Mouse (Mus musculus) fat pad, adult 2 months (tissue): Measurements from ENCODE around the gene Gm42688.

Experiments used
- DNase-seq: peaks from one replicate; pipeline ENCODE4 v3.0.0-alpha.2; 2011; ENCODE audit warnings: low read depth, low spot score; ENCODE audit errors: extremely low read depth

Gm42688 gene

DNA sequence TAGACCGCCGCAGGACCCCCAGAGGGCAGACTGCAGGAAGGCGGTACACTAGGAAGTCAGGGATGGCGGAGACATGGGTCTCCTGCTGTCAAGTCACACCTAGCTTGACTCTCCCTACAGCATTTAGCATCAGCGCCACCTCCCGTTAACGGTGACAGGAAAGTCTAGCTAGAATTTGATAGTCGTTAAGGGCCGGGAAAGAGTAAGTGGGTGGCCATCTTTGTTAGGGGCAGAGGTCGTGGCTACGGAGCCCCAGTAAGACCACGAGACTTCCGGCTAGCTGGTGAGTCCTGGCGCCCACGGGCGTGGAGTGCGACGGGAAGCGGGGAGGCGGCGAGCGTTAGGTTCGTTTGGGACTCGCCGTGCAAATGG lies at the start of gene Gm42688, which contains the start of gene Ccdc142:
Gm42688 (plus strand) TSS at position 302 of the 372 bp plus-strand sequence.
Ccdc142 (plus strand) TSS at position 286 of the 372 bp plus-strand sequence.
- peak; percentile 50 for DNase-seq

DNA sequence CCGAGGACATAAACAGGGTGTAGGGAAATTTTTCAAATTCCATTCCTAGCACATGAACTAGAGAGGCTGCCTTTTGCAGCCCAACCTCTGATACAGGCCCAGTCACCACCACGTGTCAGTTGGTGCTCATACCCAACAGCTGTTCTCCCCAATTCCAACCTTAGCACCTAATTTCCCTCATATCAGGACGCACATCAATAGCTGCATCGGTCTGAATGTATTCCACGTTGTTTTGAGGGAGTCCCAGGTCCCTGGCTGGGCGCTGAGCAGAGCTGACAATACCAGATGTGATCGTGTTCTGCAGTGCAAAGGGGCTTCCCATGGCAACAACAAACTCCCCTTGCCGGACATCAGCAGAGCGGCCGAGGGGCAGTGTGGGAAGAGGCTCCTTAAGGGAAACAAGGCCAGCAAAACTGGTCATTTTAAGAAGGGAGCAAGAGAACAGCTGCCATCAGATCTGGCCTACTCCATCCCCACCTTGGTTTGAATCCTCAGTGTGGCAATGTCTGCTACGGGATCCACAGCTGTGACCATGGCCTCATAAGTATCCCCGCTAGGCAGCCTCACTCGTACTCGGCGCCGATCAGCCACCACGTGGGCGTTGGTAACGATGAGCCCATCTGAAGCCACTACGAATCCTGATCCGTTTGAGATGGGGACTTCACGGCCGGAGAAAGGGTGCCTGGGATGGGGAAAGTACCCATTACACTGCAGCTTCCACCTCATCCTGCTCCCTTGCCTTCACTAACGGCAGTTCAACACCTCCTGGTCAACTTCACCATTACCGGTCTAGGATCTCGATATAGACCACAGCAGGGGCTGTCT lies 48.1 kb upstream of the Gm42688 start:
- no peak for DNase-seq

- DNase-seq, result peak; percentile 59
These were observed 47.2 kb upstream of the Gm42688 start, which contains the start of gene Aup1 for GRCm38 (mm10) chr6:83054074-83054851. TSS of gene Aup1 (plus strand) at chr6:83054521.

GRCm38 (mm10) chr6:83054871-83055431 lies 46.5 kb upstream of the Gm42688 start, which contains the start of gene Htra2:
TSS of gene Htra2 (minus strand) at chr6:83055273.
- DNase-seq, result no peak

GRCm38 (mm10) chr6:83057790-83058189 lies 43.6 kb upstream of the Gm42688 start, which contains the start of gene Dqx1:
TSS of gene Dqx1 (plus strand) at chr6:83057844.
- DNase-seq, result no peak

DNA sequence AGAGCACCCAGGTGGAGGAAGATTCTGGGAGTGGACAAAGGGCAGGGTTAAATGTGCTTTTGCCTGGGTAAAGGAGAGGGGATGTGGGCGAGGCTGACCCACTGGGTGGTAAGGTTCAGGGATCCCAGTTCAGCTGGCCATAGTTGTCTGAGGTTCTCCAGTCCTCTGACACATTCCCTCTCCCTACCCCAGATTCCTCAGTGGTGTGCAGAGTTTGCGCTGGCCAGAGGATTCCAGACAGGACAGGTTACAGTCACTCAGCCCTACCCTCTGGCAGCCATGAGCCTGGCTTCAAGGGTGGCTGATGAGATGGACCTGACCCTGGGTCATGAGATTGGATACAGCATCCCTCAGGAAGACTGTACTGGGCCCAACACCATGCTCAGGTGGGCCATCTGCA lies 42.7 kb upstream of the Gm42688 start:
- DNase-seq, result no peak

- DNase-seq, result no peak
These were observed 35.4 kb upstream of the Gm42688 start for GRCm38 (mm10) chr6:83065995-83066394.

GRCm38 (mm10) chr6:83066441-83066840 lies 35.0 kb upstream of the Gm42688 start:
- DNase-seq, result no peak

DNA sequence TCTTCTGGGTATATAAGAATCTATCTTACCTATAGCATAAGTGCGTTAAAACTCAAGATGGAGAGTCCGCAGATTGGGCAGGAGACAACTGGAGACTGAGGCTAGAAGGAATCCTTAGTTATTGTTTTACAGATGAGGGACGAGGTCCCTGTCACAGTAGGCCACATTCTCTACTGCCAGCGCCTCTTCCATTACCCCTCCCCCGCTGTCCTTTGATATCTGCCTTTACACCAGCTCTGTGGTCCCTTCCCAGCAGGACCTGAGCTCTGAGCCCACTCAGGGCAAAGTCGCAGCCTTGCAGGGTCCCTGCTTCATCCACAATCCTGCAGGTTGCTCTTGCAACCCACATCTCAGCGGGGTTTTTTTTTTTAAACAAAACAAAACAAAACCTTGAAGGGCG lies 33.2 kb upstream of the Gm42688 start:
- DNase-seq, result no peak

DNA sequence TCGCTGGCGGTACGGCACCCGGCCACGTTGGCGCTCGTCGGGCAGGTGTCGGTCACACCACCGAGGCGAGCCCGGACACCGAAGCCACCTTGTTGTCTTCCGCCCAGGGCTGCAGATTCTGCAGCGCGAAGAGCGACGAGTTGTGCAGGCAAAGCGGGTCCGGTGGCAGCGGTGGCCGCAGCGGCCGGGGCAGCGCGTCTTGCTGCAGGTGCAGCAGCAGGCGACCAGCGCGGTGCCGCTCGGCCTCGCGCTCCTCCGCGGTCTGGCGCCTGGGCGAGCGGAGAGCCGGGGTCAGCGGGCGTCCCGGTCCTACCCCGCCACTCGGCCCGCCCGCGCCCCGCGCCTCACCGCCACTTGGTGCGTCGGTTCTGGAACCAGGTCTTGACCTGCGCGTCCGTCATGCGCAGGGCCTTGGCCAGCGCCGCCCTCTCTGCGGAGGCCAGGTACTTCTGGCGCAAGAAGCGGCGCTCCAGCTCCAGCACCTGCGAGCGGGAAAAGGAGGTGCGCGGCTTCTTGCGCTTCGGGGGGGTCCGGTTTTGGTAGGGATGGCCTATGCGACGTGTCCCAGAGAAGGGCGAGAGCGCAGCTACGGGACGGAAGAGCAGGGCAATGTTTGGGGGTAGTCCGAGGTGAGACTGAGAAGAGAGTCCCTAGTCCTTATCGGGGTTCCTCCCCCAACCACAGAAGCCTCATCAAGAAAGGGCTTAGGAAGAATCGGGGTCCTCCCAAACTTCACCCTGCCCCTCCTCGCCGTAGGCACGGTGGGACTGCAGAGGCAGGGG lies 32.5 kb upstream of the Gm42688 start:
- no peak for DNase-seq

DNA sequence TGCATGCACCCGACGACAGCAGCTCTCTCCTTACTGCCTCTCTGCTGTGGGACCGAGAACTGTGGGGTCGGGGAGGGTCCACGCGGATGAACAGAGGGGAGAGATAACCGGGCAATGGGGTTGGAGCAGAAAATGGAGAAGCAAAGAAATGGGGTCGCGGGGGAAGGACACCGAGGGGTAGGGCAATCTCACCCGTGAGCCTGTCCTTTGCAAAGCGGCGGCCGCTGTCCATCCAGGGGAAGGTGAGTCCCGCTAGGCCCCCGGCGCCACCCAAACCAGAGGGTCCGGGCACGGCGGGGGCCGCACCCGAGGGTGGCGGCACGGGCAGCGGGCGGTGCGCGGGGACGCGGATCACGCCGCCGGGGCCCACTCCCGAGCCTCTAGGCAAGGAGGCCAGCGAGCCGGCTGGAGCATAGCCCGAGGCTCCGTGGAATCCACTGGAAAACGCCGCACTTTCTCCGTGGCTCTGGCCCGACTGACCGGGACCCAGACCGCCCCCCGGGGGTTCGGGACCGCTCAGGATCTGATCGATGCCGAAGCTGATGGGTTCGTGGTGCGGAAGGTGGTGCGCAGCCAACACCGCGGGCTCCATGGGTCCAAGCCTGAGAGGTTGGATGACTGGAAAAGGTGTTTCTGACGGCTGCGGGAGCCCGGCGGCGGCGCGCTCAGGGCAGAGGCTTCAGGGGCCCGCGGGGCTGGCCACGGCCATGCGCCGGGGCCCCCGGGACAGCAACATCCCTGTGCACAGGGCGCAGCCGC lies 31.8 kb upstream of the Gm42688 start:
- no peak for DNase-seq

- DNase-seq, result no peak
These were observed 31.3 kb upstream of the Gm42688 start, which contains the start of gene Tlx2 for GRCm38 (mm10) chr6:83070247-83070310. TSS of gene Tlx2 (minus strand) at chr6:83070293.

DNA sequence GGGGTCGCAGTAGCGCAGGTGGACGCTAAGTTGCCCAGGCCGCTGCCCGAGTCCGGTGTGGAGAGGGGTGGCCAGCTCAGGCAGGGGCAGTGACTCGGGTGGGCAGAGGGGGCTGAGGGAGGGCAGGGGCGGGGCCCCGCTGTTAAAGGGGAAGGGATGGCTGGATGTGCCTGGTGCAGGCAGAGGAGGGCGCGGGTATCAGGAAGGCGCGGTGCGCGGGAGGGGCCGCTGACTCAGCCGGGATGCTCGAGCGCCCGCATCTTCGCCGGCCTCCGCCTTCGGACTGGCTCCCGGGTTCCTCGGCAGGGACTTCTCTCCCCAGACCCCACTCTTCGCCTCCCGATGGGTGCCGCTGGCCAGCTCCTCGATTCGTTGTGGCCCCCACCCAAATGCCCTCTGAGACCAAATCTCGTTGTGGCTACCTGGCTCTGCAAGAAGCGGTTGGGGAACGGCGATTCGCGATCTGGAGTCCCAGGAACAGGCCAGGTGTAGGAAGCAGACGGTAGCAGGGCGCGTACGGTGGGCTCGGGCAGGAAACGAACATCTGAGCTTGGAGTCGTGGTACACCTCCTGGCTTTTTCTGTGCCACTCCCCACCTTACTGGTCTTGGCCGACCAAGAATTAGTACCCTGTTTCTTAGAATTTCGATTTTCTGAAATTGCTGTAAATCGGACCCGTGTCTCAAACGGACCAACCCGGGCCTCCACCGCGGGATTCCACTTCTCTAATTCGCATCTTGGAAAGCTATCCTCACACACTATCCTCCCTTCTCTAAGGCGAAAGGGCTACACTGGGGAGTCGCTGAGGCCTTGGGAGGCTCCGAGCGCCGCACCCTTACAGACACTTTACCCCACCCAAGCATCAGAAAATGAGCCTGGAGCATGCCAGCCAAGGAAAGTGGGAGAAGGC lies 30.9 kb upstream of the Gm42688 start:
- DNase-seq, result no peak

DNA sequence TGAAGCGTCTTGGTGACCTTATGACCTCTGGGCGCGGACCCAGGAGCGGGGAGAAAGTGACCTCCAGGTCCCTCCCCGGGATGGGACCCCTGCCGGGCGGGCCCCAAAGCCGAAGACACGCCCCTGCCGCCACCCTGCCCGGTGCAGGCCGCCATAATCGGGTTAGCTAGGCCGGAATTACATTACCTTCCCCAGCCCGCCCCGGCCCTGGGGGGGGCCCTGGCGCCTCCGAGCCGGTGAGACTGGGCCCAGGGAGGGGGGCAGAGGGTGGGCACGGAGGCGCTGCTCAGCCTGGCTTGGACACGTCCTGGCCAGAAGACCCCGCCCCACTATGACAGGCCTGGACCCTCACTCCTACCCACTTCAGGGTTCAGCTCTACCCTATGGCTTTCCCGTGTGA lies 30.2 kb upstream of the Gm42688 start:
- DNase-seq, result no peak

DNA sequence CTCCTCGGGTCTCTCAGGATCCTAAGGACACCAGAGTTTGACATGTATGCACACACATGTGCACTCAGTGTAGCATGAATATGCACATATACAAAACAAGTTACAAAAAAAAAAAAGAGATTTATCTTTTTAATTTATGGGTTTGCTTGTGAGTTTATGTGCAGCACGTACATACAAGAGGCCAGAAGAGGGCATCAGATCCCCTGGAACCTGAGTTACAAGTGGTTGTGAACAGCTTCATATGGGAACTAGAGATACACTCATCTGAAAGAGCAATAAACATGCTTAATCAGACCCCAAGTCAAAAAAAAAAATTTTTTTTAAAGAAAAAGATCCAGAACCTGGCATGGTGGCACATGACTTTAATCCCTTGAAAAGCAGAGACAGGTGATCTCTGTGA lies 26.4 kb upstream of the Gm42688 start:
- no peak for DNase-seq

GRCm38 (mm10) chr6:83077630-83078323 lies 23.6 kb upstream of the Gm42688 start, which contains the start of gene Pcgf1:
TSS of gene Pcgf1 (plus strand) at chr6:83077869.
- no peak for DNase-seq

DNA sequence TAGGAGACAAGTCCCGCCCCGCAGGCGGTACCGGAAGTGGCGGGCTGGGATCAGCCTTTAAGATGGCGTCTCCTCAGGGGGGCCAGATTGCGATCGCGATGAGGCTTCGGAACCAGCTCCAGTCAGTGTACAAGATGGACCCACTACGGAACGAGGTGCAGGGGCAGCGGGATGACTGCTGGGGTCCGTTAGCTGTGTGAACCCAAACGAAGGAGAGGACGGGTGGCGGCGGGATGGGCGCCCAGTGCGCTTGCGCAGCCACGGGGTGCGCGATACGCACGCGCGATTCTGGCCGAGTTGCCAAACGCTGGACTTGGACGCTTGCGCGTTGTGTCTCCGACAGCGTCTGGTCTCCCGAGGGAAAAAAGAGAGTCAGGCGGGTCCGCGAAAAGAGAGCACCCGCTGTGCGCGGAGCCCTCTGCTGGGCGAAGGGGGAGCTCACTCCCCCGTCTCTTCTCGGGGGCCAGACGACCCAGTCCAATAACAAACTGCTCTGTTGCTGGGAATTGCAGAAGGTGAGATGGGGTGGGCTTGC lies 23.0 kb upstream of the Gm42688 start:
- no peak for DNase-seq

- no peak for DNase-seq
These were observed 21.2 kb upstream of the Gm42688 start for GRCm38 (mm10) chr6:83080210-83080609.

- DNase-seq, result no peak
These were observed 17.9 kb upstream of the Gm42688 start for GRCm38 (mm10) chr6:83083497-83083896.
